Mouse (Mus musculus) kidney, adult 2 months (tissue): Measurements from ENCODE around the gene Atg5.

ENCODE experiments used
- CTCF ChIP-seq: fragments of 200-500 bp; conservative IDR thresholded peaks from 2 replicates; pipeline ENCODE4 v1.5.1; 2011; ENCODE audit warnings: low read depth, mild to moderate bottlenecking, control low read depth, low read length, moderate library complexity, mixed read lengths; ENCODE audit not compliant: insufficient read depth, insufficient read length
- POLR2A ChIP-seq: fragments of 200-500 bp; IDR thresholded peaks from one replicate; pipeline ENCODE4 v1.6.1; 2011; ENCODE audit warnings: low read depth, low read length, control low read depth

- no peak for TF ChIP-seq CTCF
- no peak for TF ChIP-seq POLR2A
Observed at GRCm38 (mm10) chr10:44390286-44390685, 122.1 kb downstream of the Atg5 start.
